In genomic region chr6:145789738-145790137, GRCm38 (mm10) we compare ENCODE assay signal across 26 mouse cellular contexts.
"Had no signal": no experiment of that assay in that cellular context is flagged by ENCODE, and none has a peak within 500 bp of the region (broad histone marks: within the 10 kb centered on the region; RNA-seq: fewer than 3 reads in every experiment).

No protein-coding gene starts in this region.

- H3K36me3 ChIP-seq: heart, embryonic 15.5 days; hindbrain, embryonic 13.5 days; hindbrain, embryonic 15.5 days; kidney, embryonic 15.5 days; limb, embryonic 10.5 days; limb, embryonic 12.5 days; liver, embryonic 13.5 days; liver, embryonic 15.5 days had no signal

- ATAC-seq: hindbrain, postnatal 0 days; intestine, embryonic 16.5 days; liver, postnatal 0 days had no signal

- H3K9me3 ChIP-seq: heart, embryonic 13.5 days; heart, embryonic 15.5 days; hindbrain, embryonic 13.5 days; hindbrain, embryonic 15.5 days; kidney, embryonic 15.5 days; limb, embryonic 12.5 days; liver, embryonic 13.5 days; liver, embryonic 15.5 days had no signal

- DNase-seq: gastrocnemius, postnatal 10 days; gastrocnemius, postnatal 25 days; heart, adult 18-20 months; heart, postnatal 14 days; heart, postnatal 36 days; kidney, adult 11 months; kidney, adult 2 months; kidney, adult 9 months; kidney, postnatal 14 days; kidney, postnatal 36 days; liver; liver, embryonic 13.5 days; liver, postnatal 0 days had no signal

- H3K27me3 ChIP-seq: heart, embryonic 13.5 days; heart, embryonic 15.5 days; hindbrain, embryonic 13.5 days; hindbrain, embryonic 15.5 days; kidney, embryonic 15.5 days; limb, embryonic 12.5 days; liver, embryonic 13.5 days; liver, embryonic 15.5 days had no signal

- H3K9ac ChIP-seq: heart, embryonic 13.5 days; heart, embryonic 15.5 days; hindbrain, embryonic 13.5 days; hindbrain, embryonic 15.5 days; kidney, embryonic 15.5 days; limb, embryonic 12.5 days; liver, embryonic 13.5 days; liver, embryonic 15.5 days; liver, postnatal 0 days had no signal

- H3K4me3 ChIP-seq: heart, embryonic 13.5 days; heart, embryonic 15.5 days; hindbrain, embryonic 13.5 days; hindbrain, embryonic 15.5 days; kidney, embryonic 15.5 days; left cerebral cortex, adult 2 months; limb, embryonic 10.5 days; limb, embryonic 12.5 days; liver, embryonic 13.5 days; liver, embryonic 15.5 days had no signal

- H3K4me2 ChIP-seq: heart, embryonic 11.5 days; heart, embryonic 13.5 days; heart, embryonic 15.5 days; hindbrain, embryonic 13.5 days; hindbrain, embryonic 15.5 days; kidney, embryonic 15.5 days; limb, embryonic 12.5 days; liver, embryonic 13.5 days; liver, embryonic 15.5 days had no signal

- H3K4me1 ChIP-seq: hindbrain, embryonic 13.5 days; hindbrain, embryonic 15.5 days; liver, embryonic 13.5 days; liver, embryonic 15.5 days had no signal

- H3K27ac ChIP-seq: heart, embryonic 13.5 days; heart, embryonic 15.5 days; hindbrain, embryonic 13.5 days; hindbrain, embryonic 15.5 days; hindbrain, postnatal 0 days; kidney, embryonic 15.5 days; kidney, postnatal 0 days; left cerebral cortex, adult 2 months; limb, embryonic 10.5 days; limb, embryonic 12.5 days; liver, embryonic 13.5 days; liver, embryonic 15.5 days had no signal
